Mouse (Mus musculus): ENCODE results near the gene Pgc. TPM values are rescaled to one million over a fixed set of nuclear protein-coding genes. Genes with fewer than 3 reads are reported as not detected.

Pgc gene
- polyA plus RNA-seq, 1 experiment from 2014 or later = 0.17 TPM

DNA sequence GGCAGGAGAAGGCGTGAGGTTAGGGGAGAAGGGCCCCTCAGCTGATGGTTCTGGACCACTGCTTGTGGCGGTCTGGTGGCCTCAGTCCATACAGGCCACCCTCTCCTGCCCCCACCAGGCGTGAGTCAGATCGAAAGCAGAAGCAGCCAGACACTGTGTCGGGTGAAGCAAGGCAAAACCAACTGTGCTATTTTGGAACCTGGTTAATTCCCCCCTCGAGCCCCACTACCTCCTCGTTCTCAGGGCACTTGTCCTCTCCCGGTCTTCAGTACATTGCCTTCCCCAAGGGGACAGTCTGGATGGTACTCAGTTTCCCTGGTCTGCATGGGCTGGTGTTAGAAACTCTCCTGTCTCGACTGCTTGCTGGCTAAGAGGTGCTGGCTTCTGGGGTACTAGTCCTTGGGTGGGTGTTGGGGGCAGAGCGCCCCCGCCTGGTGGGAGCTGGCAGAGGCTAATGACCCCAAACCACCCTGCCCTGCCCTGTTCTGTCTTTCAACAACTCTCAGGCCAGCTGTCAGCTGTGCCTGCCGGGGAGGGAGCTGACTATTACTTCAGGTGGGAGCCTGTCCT lies 42.1 kb downstream of the Pgc start:
- Histone ChIP-seq H3K4me1 (peaks cover 23% of the 10 kb centered on the region), H3K36me3 (peaks cover 11% of the 10 kb centered on the region), H3K4me3 (no peak overlapping the region), H3K4me2 (peak overlapping the region; percentile 8; the same call in 1 of the 2 replicates), H3K9ac (peak overlapping the region; percentile 39; the same call in 1 of the 2 replicates), H3K9me3 (peaks cover 13% of the 10 kb centered on the region; the same call in 1 of the 2 replicates), H3K27ac (replicated peaks) (no peak overlapping the region), H3K27me3 (replicated peaks) (no peaks in the 10 kb centered on the region)
- ATAC-seq (ENCODE audit: extremely low read depth, insufficient number of reproducible peaks, low FRiP score, low TSS enrichment) = no peak
- 27% methylated on average over 12 of the region's 12 CpGs for WGBS

DNA sequence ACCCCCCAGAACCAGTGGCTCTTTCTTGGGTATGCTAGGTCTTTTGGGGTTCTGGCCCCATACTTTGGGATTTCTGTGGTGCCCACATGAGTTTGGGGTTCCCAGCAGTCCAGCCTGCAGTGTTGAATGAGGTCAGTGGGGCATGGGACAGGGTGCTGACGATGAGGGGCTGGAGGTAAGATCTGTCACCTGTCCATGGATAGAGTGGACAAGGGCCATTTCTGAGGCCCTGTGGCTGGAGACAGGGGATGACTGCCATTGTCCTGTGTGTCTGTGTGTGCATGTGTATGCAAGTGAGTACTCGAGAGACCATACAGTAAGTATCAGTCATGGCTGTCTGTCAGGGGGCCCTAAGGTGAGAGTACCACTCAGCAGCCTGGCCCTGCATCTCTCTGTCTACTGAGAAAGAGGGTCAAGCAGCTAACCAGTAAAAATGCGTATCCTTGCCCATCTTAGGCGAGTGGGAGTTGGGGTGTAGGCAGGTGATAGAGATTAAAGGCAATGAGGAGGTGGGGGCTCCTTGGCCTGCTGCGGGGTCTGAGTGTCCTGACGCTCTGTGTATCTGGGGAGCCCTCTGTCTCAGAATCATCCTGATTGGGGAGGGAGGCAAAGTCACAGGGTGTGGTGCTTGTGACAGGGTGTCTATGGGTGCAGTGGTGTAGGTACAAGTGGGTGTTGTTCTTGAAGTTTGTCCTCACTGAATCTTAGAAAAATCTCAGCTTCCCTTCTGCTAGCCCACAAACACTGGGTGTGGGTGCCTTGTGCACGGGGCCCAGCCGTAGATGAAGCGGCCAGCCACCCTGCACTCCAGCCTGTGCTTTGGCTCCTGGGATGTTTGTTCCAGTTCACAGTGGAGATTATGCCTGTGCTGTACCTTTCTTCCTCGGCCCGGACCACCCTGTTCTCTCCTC lies 43.0 kb downstream of the Pgc start:
- Histone ChIP-seq H3K4me1 (peaks cover 19% of the 10 kb centered on the region), H3K9ac (peak overlapping the region; percentile 39; the same call in 1 of the 2 replicates), H3K9me3 (peaks cover 13% of the 10 kb centered on the region; the same call in 1 of the 2 replicates), H3K27me3 (replicated peaks) (no peaks in the 10 kb centered on the region), H3K36me3 (peaks cover 11% of the 10 kb centered on the region), H3K4me3 (no peak overlapping the region), H3K27ac (replicated peaks) (no peak overlapping the region), H3K4me2 (no peak overlapping the region)
- 82% methylated on average over 11 of the region's 11 CpGs for WGBS
- ATAC-seq (ENCODE audit: extremely low read depth, insufficient number of reproducible peaks, low FRiP score, low TSS enrichment) = no peak

DNA sequence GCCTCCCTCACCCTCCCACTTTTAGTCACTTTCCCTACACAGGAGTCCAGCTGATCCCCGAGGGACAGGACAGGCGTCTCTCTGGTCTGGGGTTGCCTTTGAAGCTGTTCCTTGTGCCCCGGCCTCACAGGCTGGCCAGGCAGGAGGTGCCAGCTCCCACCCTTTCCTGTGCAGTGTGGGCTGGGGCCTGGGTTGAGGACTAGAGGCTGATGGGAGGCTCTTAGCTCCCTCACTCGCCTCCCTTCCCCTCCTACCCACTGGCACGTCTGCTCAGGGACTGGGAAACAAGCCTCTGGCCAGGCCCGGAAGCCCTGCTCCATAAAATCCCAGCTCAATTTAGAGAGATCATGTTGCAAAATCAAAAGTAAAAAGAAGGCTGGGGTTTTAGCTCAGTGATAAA lies 47.0 kb downstream of the Pgc start:
- H3K27me3 ChIP-seq (replicated peaks) = no peaks in the 10 kb centered on the region
- H3K36me3 ChIP-seq = peaks cover 11% of the 10 kb centered on the region
- H3K9ac ChIP-seq = no peak overlapping the region
- 65% methylated on average over 6 of the region's 6 CpGs for WGBS
- peaks cover 13% of the 10 kb centered on the region; the same call in 1 of the 2 replicates for H3K9me3 ChIP-seq
- peaks cover 21% of the 10 kb centered on the region for H3K4me1 ChIP-seq
- H3K4me3 ChIP-seq = no peak overlapping the region
- no peak overlapping the region for H3K4me2 ChIP-seq
- no peak for ATAC-seq (ENCODE audit: extremely low read depth, insufficient number of reproducible peaks, low FRiP score, low TSS enrichment)
- no peak overlapping the region for H3K27ac ChIP-seq (replicated peaks)

DNA sequence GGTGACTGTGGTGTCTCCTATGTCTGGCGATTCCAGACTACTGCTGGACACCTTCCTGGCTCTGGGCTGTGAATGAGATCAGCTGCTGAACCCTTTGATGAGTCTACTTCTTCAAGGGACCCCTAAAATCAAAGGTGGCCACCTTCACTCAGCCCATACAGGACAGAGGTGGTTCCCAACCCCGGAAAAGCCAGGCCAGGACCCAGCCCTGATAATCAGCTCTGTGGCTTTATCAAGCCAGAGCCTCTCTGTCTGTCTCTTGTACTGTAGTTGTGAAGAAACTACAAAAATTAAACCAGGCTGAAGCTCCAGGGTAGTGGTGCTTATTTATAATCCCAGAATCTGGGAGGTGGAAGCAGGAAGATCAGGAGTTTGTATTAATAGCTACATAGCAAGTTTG lies 50.5 kb downstream of the Pgc start:
- no peak overlapping the region for H3K27ac ChIP-seq (replicated peaks)
- H3K4me2 ChIP-seq = no peak overlapping the region
- no peaks in the 10 kb centered on the region for H3K27me3 ChIP-seq (replicated peaks)
- no peak for ATAC-seq (ENCODE audit: extremely low read depth, insufficient number of reproducible peaks, low FRiP score, low TSS enrichment)
- peaks cover 7% of the 10 kb centered on the region for H3K36me3 ChIP-seq
- no peak overlapping the region for H3K4me3 ChIP-seq
- H3K4me1 ChIP-seq = peaks cover 18% of the 10 kb centered on the region
- H3K9ac ChIP-seq = peak overlapping the region; percentile 24; the same call in 1 of the 2 replicates
- WGBS = 32% methylated on average over 2 of the region's 2 CpGs
- H3K9me3 ChIP-seq = peaks cover 6% of the 10 kb centered on the region; the same call in 1 of the 2 replicates

DNA sequence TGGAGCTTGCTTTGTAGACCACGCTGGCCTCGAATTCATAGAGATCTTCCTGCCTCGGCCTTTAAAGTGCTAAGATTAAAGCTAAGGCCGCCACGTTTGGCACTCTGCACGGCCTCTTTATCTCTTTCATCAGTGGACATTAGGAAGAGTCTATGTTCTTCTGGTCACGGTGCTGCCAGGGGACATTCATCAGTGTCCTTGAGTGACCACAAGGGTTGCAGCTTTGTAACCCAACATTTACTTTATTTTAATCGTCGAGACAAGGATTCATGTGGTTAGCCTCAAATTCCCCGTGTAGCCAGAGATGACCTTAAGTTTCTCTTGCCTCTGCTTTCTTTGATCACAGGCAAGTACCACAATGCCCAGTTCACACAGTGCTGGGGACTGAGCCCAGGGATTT lies 53.8 kb downstream of the Pgc start:
- Histone ChIP-seq H3K9me3 (no peaks in the 10 kb centered on the region), H3K4me2 (no peak overlapping the region), H3K36me3 (no peaks in the 10 kb centered on the region; the same call in 1 of the 2 replicates), H3K9ac (no peak overlapping the region), H3K27ac (replicated peaks) (no peak overlapping the region), H3K4me3 (no peak overlapping the region), H3K27me3 (replicated peaks) (no peaks in the 10 kb centered on the region), H3K4me1 (peaks cover 22% of the 10 kb centered on the region)
- WGBS = 78% methylated on average over 10 of the region's 10 CpGs
- ATAC-seq (ENCODE audit: extremely low read depth, insufficient number of reproducible peaks, low FRiP score, low TSS enrichment) = no peak

DNA sequence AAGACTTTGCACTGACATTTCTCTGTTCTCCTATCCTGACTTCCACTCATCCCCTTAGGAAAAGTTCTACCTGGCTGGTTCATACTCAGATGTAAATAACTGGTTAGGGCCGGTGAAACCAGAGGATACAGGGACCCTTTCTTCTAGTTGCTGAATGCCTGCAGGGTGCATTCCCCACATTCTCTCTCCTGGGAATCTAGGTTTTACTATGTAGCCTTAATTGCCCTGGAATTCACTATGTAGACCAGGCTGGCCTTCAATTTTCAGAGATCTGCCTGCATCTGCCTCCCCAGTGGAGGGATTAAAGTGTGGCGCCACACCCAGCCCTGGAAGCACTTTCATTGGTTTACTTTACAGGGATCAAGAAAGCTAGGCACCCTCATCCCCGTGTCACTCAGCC lies 55.8 kb downstream of the Pgc start:
- H3K9me3 ChIP-seq = no peaks in the 10 kb centered on the region
- no peaks in the 10 kb centered on the region; the same call in 1 of the 2 replicates for H3K36me3 ChIP-seq
- H3K27ac ChIP-seq (replicated peaks) = no peak overlapping the region
- H3K9ac ChIP-seq = no peak overlapping the region
- H3K4me2 ChIP-seq = no peak overlapping the region
- no peak overlapping the region for H3K4me3 ChIP-seq
- ATAC-seq (ENCODE audit: extremely low read depth, insufficient number of reproducible peaks, low FRiP score, low TSS enrichment) = no peak
- H3K4me1 ChIP-seq = peaks cover 13% of the 10 kb centered on the region
- WGBS = 76% methylated on average over 3 of the region's 3 CpGs
- peaks cover 5% of the 10 kb centered on the region; the same call in 1 of the 2 replicates for H3K27me3 ChIP-seq (replicated peaks)

DNA sequence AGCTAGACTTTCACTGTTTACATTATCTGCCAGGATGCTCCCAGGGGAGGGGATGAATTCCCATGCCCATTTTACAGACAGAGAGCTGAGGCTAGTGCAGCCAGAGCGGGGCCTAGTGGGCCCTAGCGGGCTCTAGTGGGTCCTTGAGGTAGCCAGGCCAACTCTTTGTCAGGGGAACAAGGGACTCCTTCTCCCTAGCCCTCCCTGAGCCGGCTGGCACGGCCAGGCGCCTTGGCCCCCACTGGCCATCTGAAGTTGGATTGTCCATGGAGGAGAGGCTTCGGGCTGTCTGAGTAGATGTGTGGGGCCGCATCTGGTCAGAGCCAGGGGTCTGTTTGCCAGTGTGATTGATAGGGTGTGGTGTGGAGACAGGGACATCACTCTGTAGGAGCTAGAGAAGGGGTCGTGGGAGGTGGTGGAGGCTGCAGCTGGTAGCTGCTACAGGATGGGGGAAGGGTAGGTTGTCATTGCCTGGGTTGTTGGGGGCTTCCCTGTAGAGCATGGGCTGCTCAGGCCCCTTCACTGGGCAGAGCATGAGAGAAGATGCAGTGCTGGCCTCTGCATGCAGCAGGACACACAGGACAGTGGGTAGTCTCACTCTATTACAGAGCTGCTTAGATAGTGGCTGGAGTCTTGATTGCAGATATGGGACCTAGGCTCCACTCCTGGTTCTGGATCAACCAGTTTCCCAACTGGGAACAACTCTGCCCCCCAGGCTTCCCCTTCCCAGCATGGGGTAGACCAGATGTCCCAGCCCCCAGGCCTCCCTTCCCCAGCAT lies 57.0 kb downstream of the Pgc start:
- no peak for ATAC-seq (ENCODE audit: extremely low read depth, insufficient number of reproducible peaks, low FRiP score, low TSS enrichment)
- H3K9ac ChIP-seq = 0 out of 2 replicates have a peak overlapping the region, but pooled peaks have one; percentile 19
- no peak overlapping the region for H3K4me2 ChIP-seq
- H3K27ac ChIP-seq (replicated peaks) = no peak overlapping the region
- WGBS = 74% methylated on average over 8 of the region's 8 CpGs
- peaks cover 2% of the 10 kb centered on the region; the same call in 1 of the 2 replicates for H3K36me3 ChIP-seq
- no peaks in the 10 kb centered on the region for H3K9me3 ChIP-seq
- H3K27me3 ChIP-seq (replicated peaks) = peaks cover 5% of the 10 kb centered on the region; the same call in 1 of the 2 replicates
- H3K4me3 ChIP-seq = no peak overlapping the region
- H3K4me1 ChIP-seq = peaks cover 24% of the 10 kb centered on the region

Other genes starting within 250 kb of the Pgc start
- 18.4 and 19.4 TPM in 2 replicates for gene Taf8, start 224.6 kb upstream of the Pgc start, polyA plus RNA-seq (2015; fragmentation: Nextera tagmentation; extraction: Ambion mirVana)
- 451 and 478 TPM in 2 replicates for gene Ccnd3, start 221.8 kb upstream of the Pgc start, polyA plus RNA-seq (2015; fragmentation: Nextera tagmentation; extraction: Ambion mirVana)
- gene Bysl, start 115.3 kb upstream of the Pgc start, polyA plus RNA-seq (2015; fragmentation: Nextera tagmentation; extraction: Ambion mirVana) = 24.1 and 24.8 TPM in 2 replicates
- gene Med20, start 115.3 kb upstream of the Pgc start, polyA plus RNA-seq (2015; fragmentation: Nextera tagmentation; extraction: Ambion mirVana) = 25.1 and 27.5 TPM in 2 replicates
- gene Gm20517, start 115.3 kb upstream of the Pgc start, polyA plus RNA-seq (2015; fragmentation: Nextera tagmentation; extraction: Ambion mirVana) = 1.2 and 2.1 TPM in 2 replicates
- 2.6 and 3.3 TPM in 2 replicates for gene Usp49, start 96.2 kb upstream of the Pgc start, polyA plus RNA-seq (2015; fragmentation: Nextera tagmentation; extraction: Ambion mirVana)
- gene Tomm6, start 38.5 kb upstream of the Pgc start, polyA plus RNA-seq (2015; fragmentation: Nextera tagmentation; extraction: Ambion mirVana) = 308 and 313 TPM in 2 replicates
- 3.2 and 4.1 TPM in 2 replicates for gene Frs3, start 37.8 kb upstream of the Pgc start, polyA plus RNA-seq (2015; fragmentation: Nextera tagmentation; extraction: Ambion mirVana)
- 0.15 and 0.27 TPM in 2 replicates for gene Gm21981, start 32.4 kb upstream of the Pgc start, polyA plus RNA-seq (2015; fragmentation: Nextera tagmentation; extraction: Ambion mirVana)
- 0.43 and 0.78 TPM in 2 replicates for gene Prickle4, start 32.1 kb upstream of the Pgc start, polyA plus RNA-seq (2015; fragmentation: Nextera tagmentation; extraction: Ambion mirVana)
- 21.1 and 22.4 TPM in 2 replicates for gene Tfeb, start 10.2 kb downstream of the Pgc start, polyA plus RNA-seq (2015; fragmentation: Nextera tagmentation; extraction: Ambion mirVana)
- gene Mdfi, start 107.8 kb downstream of the Pgc start, polyA plus RNA-seq (2015; fragmentation: Nextera tagmentation; extraction: Ambion mirVana) = 11.9 and 12.5 TPM in 2 replicates
- 9.0 and 9.2 TPM in 2 replicates for gene Foxp4, start 197.8 kb downstream of the Pgc start, polyA plus RNA-seq (2015; fragmentation: Nextera tagmentation; extraction: Ambion mirVana)

All from heart, embryonic 13.5 days (tissue).